Mouse (Mus musculus) MEL (cell line): Measurements from ENCODE around the gene Lrrc4c. TPM values are rescaled to one million over a fixed set of nuclear protein-coding genes. Genes with fewer than 3 reads are reported as not detected.

ENCODE experiments used
- DNase-seq: peaks from one replicate; pipeline ENCODE4 v3.0.0; 2011; ENCODE audit warnings: low read depth, low spot score
- H3K27ac ChIP-seq: 2 replicates; pipeline ENCODE4 v1.5.1; 2012; ENCODE audit warnings: low read depth, mild to moderate bottlenecking, control low read depth, low read length, moderate library complexity; ENCODE audit not compliant: control insufficient read depth
- H3K27me3 ChIP-seq, 2 experiments: fragments of 150-350 bp in 1 of 2; sonication (generic) in 1 of 2; 2 replicates each; pipeline ENCODE4 v1.6.1; 2012; ENCODE audit warnings: low read length in 2 of 2, mild to moderate bottlenecking in 2 of 2, improper control_type of control experiment in 1 of 2, moderate library complexity in 1 of 2; ENCODE audit not compliant: insufficient read depth in 2 of 2, control insufficient read depth in 1 of 2
- H3K36me3 ChIP-seq, 2 experiments: 2 replicates each; pipeline ENCODE4 v1.6.1; 2012 to 2014; ENCODE audit warnings: low read length in 2 of 2, improper control_type of control experiment in 1 of 2, inconsistent platforms in 1 of 2, mild to moderate bottlenecking in 1 of 2; ENCODE audit not compliant: insufficient read depth in 2 of 2, control insufficient read depth in 1 of 2
- H3K4me1 ChIP-seq, 2 experiments: fragments of 150-350 bp in 1 of 2; sonication (generic) in 1 of 2; 2 replicates each; pipeline ENCODE4 v1.6.1; 2012; ENCODE audit warnings: low read length in 2 of 2, improper control_type of control experiment in 1 of 2, mild to moderate bottlenecking in 1 of 2; ENCODE audit not compliant: insufficient read depth in 2 of 2, control insufficient read depth in 1 of 2
- H3K4me3 ChIP-seq, 2 experiments: fragments of 150-350 bp in 1 of 2; sonication (generic) in 1 of 2; 2 replicates each; pipeline ENCODE4 v1.5.1; 2012; ENCODE audit warnings: low read depth in 2 of 2, low read length in 2 of 2, mild to moderate bottlenecking in 2 of 2, moderate library complexity in 2 of 2, control low read depth in 1 of 2, improper control_type of control experiment in 1 of 2; ENCODE audit not compliant: control insufficient read depth in 1 of 2, insufficient read depth in 1 of 2
- H3K79me2 ChIP-seq: 2 replicates; pipeline ENCODE4 v1.6.1; 2012; ENCODE audit warnings: mild to moderate bottlenecking, low read length, moderate library complexity; ENCODE audit not compliant: control insufficient read depth, poor library complexity, insufficient read depth
- H3K9ac ChIP-seq: 2 replicates; pipeline ENCODE4 v1.6.1; 2012; ENCODE audit warnings: low read depth, mild to moderate bottlenecking, control low read depth, low read length, moderate library complexity; ENCODE audit not compliant: control insufficient read depth, poor library complexity, severe bottlenecking
- H3K9me3 ChIP-seq: fragments of 150-350 bp; sonication (generic); replicated peaks from 2 replicates; pipeline ENCODE4 v1.6.1; 2012; ENCODE audit warnings: mild to moderate bottlenecking, low read length, improper control_type of control experiment, moderate library complexity; ENCODE audit not compliant: insufficient read depth
- CHD2 ChIP-seq: IDR thresholded peaks from 2 replicates; pipeline ENCODE4 v1.6.1; 2011; ENCODE audit warnings: low read length, improper control_type of control experiment
- CTCF ChIP-seq, 3 experiments: IDR thresholded peaks in 2 of 3; conservative IDR thresholded peaks in 1 of 3; 2 replicates each; pipeline ENCODE4 v1.5.1; 2011 to 2012; ENCODE audit warnings: low read length in 3 of 3, low read depth in 2 of 3, mild to moderate bottlenecking in 2 of 3, improper control_type of control experiment in 1 of 3, inconsistent platforms in 1 of 3, mixed read lengths in 1 of 3, moderate library complexity in 1 of 3; ENCODE audit not compliant: control insufficient read depth in 1 of 3, insufficient read depth in 1 of 3, poor library complexity in 1 of 3, severe bottlenecking in 1 of 3
- E2F4 ChIP-seq: IDR thresholded peaks from 2 replicates; pipeline ENCODE4 v1.6.1; 2011; ENCODE audit warnings: low read depth, low read length, improper control_type of control experiment, borderline replicate concordance
- ELF1 ChIP-seq: IDR thresholded peaks from 2 replicates; pipeline ENCODE4 v1.6.1; 2014; ENCODE audit warnings: low read depth, mild to moderate bottlenecking, inconsistent platforms, low read length, improper control_type of control experiment, moderate library complexity
- EP300 ChIP-seq, 2 experiments: IDR thresholded peaks; 2 replicates each; pipeline ENCODE4 v1.6.1; 2011; ENCODE audit warnings: improper control_type of control experiment in 2 of 2, low read length in 2 of 2, low read depth in 1 of 2, mild to moderate bottlenecking in 1 of 2
- GABPA ChIP-seq: IDR thresholded peaks from 2 replicates; pipeline ENCODE4 v1.6.1; 2012; ENCODE audit warnings: low read depth, mild to moderate bottlenecking, inconsistent platforms, low read length, improper control_type of control experiment, moderate library complexity
- KAT2A ChIP-seq: conservative IDR thresholded peaks from 2 replicates; pipeline ENCODE4 v1.6.1; 2012; ENCODE audit warnings: low read depth, low read length, improper control_type of control experiment, inconsistent platforms
- MAFK ChIP-seq: IDR thresholded peaks from 2 replicates; pipeline ENCODE4 v1.6.1; 2011; ENCODE audit warnings: low read depth, mild to moderate bottlenecking, low read length, improper control_type of control experiment, borderline replicate concordance
- MAX ChIP-seq: IDR thresholded peaks from 2 replicates; pipeline ENCODE4 v1.6.1; 2011; ENCODE audit warnings: low read length, improper control_type of control experiment
- MAZ ChIP-seq: IDR thresholded peaks from 2 replicates; pipeline ENCODE4 v1.6.1; 2012; ENCODE audit warnings: low read depth, mild to moderate bottlenecking, inconsistent platforms, low read length, improper control_type of control experiment
- MEF2A ChIP-seq: IDR thresholded peaks from 2 replicates; pipeline ENCODE4 v1.6.1; 2014; ENCODE audit warnings: low read depth, mild to moderate bottlenecking, inconsistent platforms, low read length, improper control_type of control experiment; ENCODE audit not compliant: poor library complexity, insufficient replicate concordance, severe bottlenecking; ENCODE audit errors: extremely low read depth
- MXI1 ChIP-seq: IDR thresholded peaks from 2 replicates; pipeline ENCODE4 v1.6.1; 2011; ENCODE audit warnings: mild to moderate bottlenecking, low read depth, low read length, improper control_type of control experiment
- MYB ChIP-seq: IDR thresholded peaks from 2 replicates; pipeline ENCODE4 v1.6.1; 2011; ENCODE audit warnings: mild to moderate bottlenecking, low read depth, low read length, improper control_type of control experiment
- MYC ChIP-seq: IDR thresholded peaks from 2 replicates; pipeline ENCODE4 v1.6.1; 2011; ENCODE audit warnings: low read depth, mild to moderate bottlenecking, low read length, improper control_type of control experiment, moderate library complexity
- NELFE ChIP-seq: IDR thresholded peaks from 2 replicates; pipeline ENCODE4 v1.6.1; 2011; ENCODE audit warnings: low read depth, low read length, improper control_type of control experiment
- POLR2AphosphoS2 ChIP-seq: IDR thresholded peaks from 2 replicates; pipeline ENCODE4 v1.6.1; 2011; ENCODE audit warnings: low read length, improper control_type of control experiment
- POLR2AphosphoS5 ChIP-seq: IDR thresholded peaks from 2 replicates; pipeline ENCODE4 v1.6.1; 2012; ENCODE audit warnings: low read depth, borderline replicate concordance, mild to moderate bottlenecking, inconsistent platforms, low read length, moderate library complexity, mixed read lengths
- RCOR1 ChIP-seq: IDR thresholded peaks from 2 replicates; pipeline ENCODE4 v1.6.1; 2012; ENCODE audit warnings: low read depth, mild to moderate bottlenecking, inconsistent platforms, low read length, improper control_type of control experiment
- TCF12 ChIP-seq: IDR thresholded peaks from 2 replicates; pipeline ENCODE4 v1.6.1; 2014; ENCODE audit warnings: low read depth, mild to moderate bottlenecking, inconsistent platforms, low read length, improper control_type of control experiment, moderate library complexity
- UBTF ChIP-seq: IDR thresholded peaks from 2 replicates; pipeline ENCODE4 v1.6.1; 2012; ENCODE audit warnings: low read depth, mild to moderate bottlenecking, inconsistent platforms, low read length, improper control_type of control experiment, moderate library complexity, borderline replicate concordance; ENCODE audit not compliant: insufficient read depth
- USF1 ChIP-seq: IDR thresholded peaks from 2 replicates; pipeline ENCODE4 v1.6.1; 2014; ENCODE audit warnings: low read depth, mild to moderate bottlenecking, inconsistent platforms, low read length, improper control_type of control experiment, moderate library complexity
- ZC3H11A ChIP-seq: IDR thresholded peaks from 2 replicates; pipeline ENCODE4 v1.6.1; 2012; ENCODE audit warnings: low read depth, mild to moderate bottlenecking, inconsistent platforms, low read length, improper control_type of control experiment
- ZKSCAN1 ChIP-seq: IDR thresholded peaks from 2 replicates; pipeline ENCODE4 v1.6.1; 2012; ENCODE audit warnings: low read depth, mild to moderate bottlenecking, inconsistent platforms, low read length, improper control_type of control experiment, moderate library complexity
- ZMIZ1 ChIP-seq: IDR thresholded peaks from 2 replicates; pipeline ENCODE4 v1.6.1; 2012; ENCODE audit warnings: low read depth, mild to moderate bottlenecking, inconsistent platforms, low read length, improper control_type of control experiment, moderate library complexity
- ZNF384 ChIP-seq: IDR thresholded peaks from 2 replicates; pipeline ENCODE4 v1.6.1; 2012; ENCODE audit warnings: low read depth, mild to moderate bottlenecking, inconsistent platforms, low read length, improper control_type of control experiment
- polyA plus RNA-seq, 2 experiments: library from polyadenylated mRNA; stranded (reverse) in 1 of 2; unstranded in 1 of 2; fragments of >175 nt in 1 of 2; fragments of >200 nt in 1 of 2; gene quantifications; 2 replicates each; pipeline versions ENCODE4 v1.2.1 to v1.2.4; 2012; ENCODE audit warnings: low replicate concordance in 2 of 2, low read depth in 1 of 2; ENCODE audit not compliant: insufficient read length in 2 of 2, insufficient read depth in 1 of 2, missing spikeins in 1 of 2
- total RNA-seq: library from RNA; depleted of rRNA; stranded (reverse); fragments of 300-350 nt; gene quantifications from 2 replicates; pipeline ENCODE4 v1.2.3, GENCODE M21; 2012

Lrrc4c gene
- total and polyA plus RNA-seq, 3 experiments: not detected

- H3K79me2 ChIP-seq: no peaks in the 10 kb centered on the region
- TF ChIP-seq GABPA: no peak
- no peak for TF ChIP-seq MXI1
- TF ChIP-seq POLR2AphosphoS2: no peak
- TF ChIP-seq MEF2A: no peak
- TF ChIP-seq MAX: no peak
- no peak for TF ChIP-seq MAZ
- TF ChIP-seq ZC3H11A: no peak
- no peak for TF ChIP-seq MYC
- TF ChIP-seq TCF12: no peak
- no peak for TF ChIP-seq ELF1
- no peak for TF ChIP-seq ZKSCAN1
- no peak for TF ChIP-seq ZMIZ1
- TF ChIP-seq MAFK: no peak
- no peak for TF ChIP-seq KAT2A
- TF ChIP-seq E2F4: no peak
- TF ChIP-seq EP300 (IDR thresholded peaks at IDR 0.05; ENCODE audit: low read depth in 1 of 2, low read length in 2 of 2): no peak
- TF ChIP-seq CHD2: no peak
- TF ChIP-seq RCOR1: no peak
- TF ChIP-seq USF1: no peak
- H3K27me3 ChIP-seq: no peaks in the 10 kb centered on the region
- H3K4me3 ChIP-seq: no peak overlapping the region
- H3K4me1 ChIP-seq: no peaks in the 10 kb centered on the region
- H3K36me3 ChIP-seq: no peaks in the 10 kb centered on the region
- H3K27ac ChIP-seq: no peak overlapping the region
- no peaks in the 10 kb centered on the region for H3K9me3 ChIP-seq
- no peak overlapping the region for H3K9ac ChIP-seq
- no peak for DNase-seq
These were observed 981.7 kb downstream of the Lrrc4c start for GRCm38 (mm10) chr2:97299704-97300103.

- TF ChIP-seq ZNF384: no peak
- no peak for TF ChIP-seq CTCF (IDR thresholded peaks at IDR 0.05 in 2 of 3, conservative IDR thresholded peaks at IDR 0.05 in 1 of 3; ENCODE audit: control insufficient read depth in 1 of 3, insufficient read depth in 1 of 3, low read depth in 2 of 3, low read length in 3 of 3, poor library complexity in 1 of 3, severe bottlenecking in 1 of 3)
- TF ChIP-seq POLR2AphosphoS5: no peak
- TF ChIP-seq MAX: no peak
- no peak for TF ChIP-seq NELFE
- TF ChIP-seq POLR2AphosphoS2: no peak
- no peak for TF ChIP-seq UBTF
- TF ChIP-seq MYB: no peak
- TF ChIP-seq CHD2: no peak
- TF ChIP-seq ZMIZ1: no peak
- no peak overlapping the region for H3K27ac ChIP-seq
- no peak overlapping the region for H3K9ac ChIP-seq
These were observed 1000.0 kb downstream of the Lrrc4c start for GRCm38 (mm10) chr2:97318008-97318407.

More at GRCm38 (mm10) chr2:97318008-97318407, 1000.0 kb downstream of the Lrrc4c start:
- no peak overlapping the region for H3K4me3 ChIP-seq
- no peaks in the 10 kb centered on the region for H3K9me3 ChIP-seq
- no peaks in the 10 kb centered on the region for H3K4me1 ChIP-seq
- H3K36me3 ChIP-seq: no peaks in the 10 kb centered on the region
- no peaks in the 10 kb centered on the region for H3K79me2 ChIP-seq
- H3K27me3 ChIP-seq: no peaks in the 10 kb centered on the region
- no peak for DNase-seq
